Mouse (Mus musculus) forebrain, embryonic 14.5 days (tissue): ENCODE data around the gene Cacna1b. TPM values are rescaled to one million over a fixed set of nuclear protein-coding genes. Genes with fewer than 3 reads are reported as not detected.

Source experiments
- ATAC-seq: fragments of 200-750 bp; cut with Nextera tagmentation; 2 replicates; pipeline ENCODE4 v1.8.0; 2017; ENCODE audit warnings: mild to moderate bottlenecking, moderate library complexity
- DNase-seq: peaks from one replicate; pipeline ENCODE4 v3.0.0-alpha.2; 2015; ENCODE audit warnings: low spot score
- H3K27ac ChIP-seq: fragments of 300-500 bp; sonication (generic); 2 replicates; pipeline ENCODE4 v1.5.1; 2014; ENCODE audit warnings: low read depth, mild to moderate bottlenecking, control low read depth, low read length, moderate library complexity
- H3K27me3 ChIP-seq: fragments of 300-500 bp; sonication (generic); replicated peaks from 2 replicates; pipeline ENCODE4 v1.6.1; 2014; ENCODE audit warnings: low read length, control low read depth, mixed read lengths; ENCODE audit not compliant: control insufficient read depth, insufficient read depth
- H3K36me3 ChIP-seq: fragments of 300-500 bp; sonication (generic); 2 replicates; pipeline ENCODE4 v1.6.1; 2014; ENCODE audit warnings: low read length, control low read depth; ENCODE audit not compliant: control insufficient read depth, insufficient read depth
- H3K4me1 ChIP-seq: fragments of 300-500 bp; sonication (generic); 2 replicates; pipeline ENCODE4 v1.6.1; 2014; ENCODE audit warnings: antibody characterized with exemption, low read length, control low read depth; ENCODE audit not compliant: control insufficient read depth, insufficient read depth
- H3K4me2 ChIP-seq: fragments of 300-500 bp; sonication (generic); 2 replicates; pipeline ENCODE4 v1.6.1; 2014; ENCODE audit warnings: mild to moderate bottlenecking, control low read depth, low read length
- H3K4me3 ChIP-seq: fragments of 300-500 bp; sonication (generic); 2 replicates; pipeline ENCODE4 v1.5.1; 2014; ENCODE audit warnings: low read depth, low read length, control low read depth
- H3K9ac ChIP-seq: fragments of 300-500 bp; sonication (generic); 2 replicates; pipeline ENCODE4 v1.6.1; 2014; ENCODE audit warnings: mild to moderate bottlenecking, low read length, control low read depth, moderate library complexity
- H3K9me3 ChIP-seq: fragments of 300-500 bp; sonication (generic); replicated peaks from 2 replicates; pipeline ENCODE4 v1.6.1; 2016; ENCODE audit warnings: low read length, control low read depth, mixed read lengths; ENCODE audit not compliant: control insufficient read depth
- WGBS: fragments of 180-500 bp; shearing (Covaris S2); extraction: QIAGEN DNeasy Blood & Tissue Kit; methylation state at CpG from one replicate; pipeline ENCODE4 v1.1.7; 2014; 5-methylcytosine and 5-hydroxymethylcytosine counted together
- polyA plus RNA-seq: library from polyadenylated mRNA; unstranded; fragments of >200 nt; fragmentation: Nextera tagmentation; extraction: Ambion mirVana; gene quantifications from 2 replicates; pipeline ENCODE4 v1.2.1, GENCODE M21; 2014

Cacna1b gene
- polyA plus RNA-seq, 1 experiment from 2014 or later, result 3.6 TPM

DNA sequence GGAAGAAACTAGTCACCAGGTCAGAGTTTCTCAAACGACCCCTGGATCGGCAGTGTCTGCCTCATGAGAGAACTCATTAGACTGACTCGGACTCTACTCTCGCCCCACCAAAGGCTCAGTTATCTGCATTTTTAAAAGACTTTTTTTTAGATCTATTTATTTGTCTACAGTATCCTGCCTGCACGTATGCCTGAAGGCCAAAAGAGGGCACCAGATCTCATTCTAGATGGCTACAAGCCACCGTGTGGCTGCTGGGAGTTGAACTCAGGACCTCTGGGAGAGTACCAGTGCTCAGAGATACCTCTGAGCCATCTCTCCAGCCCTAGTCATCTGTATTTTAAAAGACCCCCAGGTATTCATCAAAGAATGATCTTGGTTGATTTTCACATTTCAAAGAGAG is 201.0 kb downstream of the Cacna1b start:
- Histone ChIP-seq H3K4me2 (no peak overlapping the region), H3K36me3 (no peaks in the 10 kb centered on the region), H3K4me1 (no peaks in the 10 kb centered on the region), H3K9me3 (no peaks in the 10 kb centered on the region), H3K27me3 (no peaks in the 10 kb centered on the region), H3K27ac (no peak overlapping the region), H3K4me3 (no peak overlapping the region), H3K9ac (no peak overlapping the region)
- ATAC-seq, result no peak
- 79% methylated on average over 6 of the region's 6 CpGs for WGBS
- DNase-seq, result no peak

GRCm38 (mm10) chr2:24560201-24560600 is 202.8 kb downstream of the Cacna1b start:
- Histone ChIP-seq H3K9ac (no peak overlapping the region), H3K4me3 (no peak overlapping the region), H3K27me3 (no peaks in the 10 kb centered on the region), H3K4me1 (no peaks in the 10 kb centered on the region), H3K9me3 (no peaks in the 10 kb centered on the region), H3K27ac (no peak overlapping the region), H3K36me3 (no peaks in the 10 kb centered on the region), H3K4me2 (no peak overlapping the region)
- no peak for ATAC-seq
- WGBS, result 77% methylated on average over 5 of the region's 5 CpGs
- DNase-seq, result no peak

GRCm38 (mm10) chr2:24556347-24556746 is 206.6 kb downstream of the Cacna1b start:
- DNase-seq (no peak), ATAC-seq (no peak)
- no peak overlapping the region for H3K9ac ChIP-seq
- no peaks in the 10 kb centered on the region for H3K27me3 ChIP-seq
- H3K4me3 ChIP-seq, result no peak overlapping the region
- no peaks in the 10 kb centered on the region for H3K4me1 ChIP-seq
- H3K27ac ChIP-seq, result no peak overlapping the region
- no peaks in the 10 kb centered on the region for H3K36me3 ChIP-seq
- WGBS, result 83% methylated on average over 6 of the region's 6 CpGs
- no peaks in the 10 kb centered on the region for H3K9me3 ChIP-seq
- no peak overlapping the region for H3K4me2 ChIP-seq

GRCm38 (mm10) chr2:24553962-24554361 is 209.0 kb downstream of the Cacna1b start:
- ATAC-seq, result no peak
- H3K36me3 ChIP-seq, result no peaks in the 10 kb centered on the region
- H3K4me1 ChIP-seq, result no peaks in the 10 kb centered on the region
- no peaks in the 10 kb centered on the region for H3K9me3 ChIP-seq
- no peak overlapping the region for H3K4me3 ChIP-seq
- H3K27me3 ChIP-seq, result no peaks in the 10 kb centered on the region
- H3K9ac ChIP-seq, result no peak overlapping the region
- H3K27ac ChIP-seq, result no peak overlapping the region
- 64% methylated on average over 7 of the region's 7 CpGs for WGBS
- DNase-seq, result no peak
- no peak overlapping the region for H3K4me2 ChIP-seq

Other genes with a start within 250 kb of the Cacna1b start
- gene Ehmt1, start 156.5 kb upstream of the Cacna1b start, polyA plus RNA-seq, result 76.7 and 90.7 TPM in 2 replicates
- 16.6 and 20.5 TPM in 2 replicates for gene Arrdc1, start 172.1 kb upstream of the Cacna1b start, polyA plus RNA-seq
- 8.6 and 12.7 TPM in 2 replicates for gene Zmynd19, start 186.6 kb upstream of the Cacna1b start, polyA plus RNA-seq
- gene Dph7, start 199.2 kb upstream of the Cacna1b start, polyA plus RNA-seq, result 38.0 and 44.3 TPM in 2 replicates
- gene Mrpl41, start 211.9 kb upstream of the Cacna1b start, polyA plus RNA-seq, result 178 and 193 TPM in 2 replicates
- gene Pnpla7, start 212.9 kb upstream of the Cacna1b start, polyA plus RNA-seq, result 2.8 and 4.1 TPM in 2 replicates